Mouse (Mus musculus) kidney, adult 2 months (tissue): Measurements from ENCODE around the gene Lcn5.

Experiments used
- CTCF ChIP-seq: fragments of 200-500 bp; conservative IDR thresholded peaks from 2 replicates; pipeline ENCODE4 v1.5.1; 2011; ENCODE audit warnings: low read depth, mild to moderate bottlenecking, control low read depth, low read length, moderate library complexity, mixed read lengths; ENCODE audit not compliant: insufficient read depth, insufficient read length
- POLR2A ChIP-seq: fragments of 200-500 bp; IDR thresholded peaks from one replicate; pipeline ENCODE4 v1.6.1; 2011; ENCODE audit warnings: low read depth, low read length, control low read depth

GRCm38 (mm10) chr2:25686941-25687340 lies 29.2 kb downstream of the Lcn5 start:
- TF ChIP-seq CTCF (no peak), POLR2A (no peak)
